Mouse (Mus musculus) brain, embryonic 14.5 days (tissue): ENCODE data around the gene Prmt3.

Experiments
- CTCF ChIP-seq: fragments of 200-500 bp; IDR thresholded peaks from 2 replicates; pipeline ENCODE4 v1.5.1; 2012; ENCODE audit warnings: inconsistent platforms, mild to moderate bottlenecking, moderate library complexity, borderline replicate concordance; ENCODE audit not compliant: insufficient read depth, insufficient read length; ENCODE audit errors: extremely low read depth
- POLR2A ChIP-seq: fragments of 200-500 bp; IDR thresholded peaks from 2 replicates; pipeline ENCODE4 v1.6.1; 2012; ENCODE audit warnings: mild to moderate bottlenecking, inconsistent platforms, borderline replicate concordance; ENCODE audit not compliant: poor library complexity, insufficient read depth, insufficient read length, severe bottlenecking; ENCODE audit errors: extremely low read depth

DNA sequence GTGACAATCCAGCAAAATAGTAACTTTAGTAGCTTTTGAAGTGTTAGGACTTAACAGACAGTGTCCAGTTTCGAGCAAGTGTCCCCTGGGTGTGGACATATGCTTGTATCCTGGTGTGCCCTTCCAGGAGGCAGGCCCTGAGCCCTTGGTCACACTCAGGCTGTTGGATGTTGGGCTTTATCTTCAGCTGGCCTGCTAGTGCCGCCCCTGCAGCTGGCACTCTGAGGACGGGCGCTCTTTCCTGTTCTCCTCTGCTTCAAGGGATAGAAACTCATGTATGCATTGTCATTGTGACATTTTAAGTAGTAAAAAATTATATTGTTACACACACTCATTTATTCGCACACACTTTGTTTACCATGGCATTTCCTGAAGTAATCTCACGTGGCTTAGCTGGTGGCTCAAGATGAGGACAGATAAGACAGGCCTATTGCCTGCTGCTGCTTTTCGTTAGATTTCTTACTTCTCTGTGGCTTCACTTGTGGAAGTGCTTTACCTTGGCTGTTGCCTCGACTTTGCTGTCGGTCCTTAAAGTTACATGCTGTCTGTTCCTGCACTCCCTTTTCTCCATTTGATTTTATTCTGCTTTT lies 29.0 kb downstream of the Prmt3 start:
- no peak for TF ChIP-seq CTCF
- TF ChIP-seq POLR2A: no peak
